8 mouse cellular contexts compared by ENCODE assay signal in genomic region chr8:84592015-84592662, GRCm38 (mm10).
DNase-seq lines count a peak whose midpoint lies in the region; ATAC-seq and TF ChIP-seq lines count a peak whose summit lies in the region.

No protein-coding gene starts in this region.

- H3K36me3 ChIP-seq in liver, embryonic 14.5 days (replicated peaks; ENCODE audit: control insufficient read depth, insufficient read depth, low read depth): no peaks in the 10 kb centered on the region

- H3K27ac ChIP-seq in liver, embryonic 14.5 days: peak overlapping the region; percentile 77

- TF ChIP-seq CTCF in liver, embryonic 14.5 days (IDR thresholded peaks at IDR 0.05; ENCODE audit: low read depth): peak; percentile 98

- no peaks in the 10 kb centered on the region for H3K27me3 ChIP-seq in liver, embryonic 14.5 days (ENCODE audit: control insufficient read depth, insufficient read depth, low read length)

- peak overlapping the region; percentile 68 for H3K4me2 ChIP-seq in liver, embryonic 14.5 days (ENCODE audit: low read depth)

- ATAC-seq in CD4-positive, CD25-positive, alpha-beta regulatory T cell, adult 4 months: peak; percentile 56
- peak; percentile 63 for ATAC-seq in liver, embryonic 14.5 days (ENCODE audit: insufficient read depth)

- 8% methylated on average over 15 of the region's 15 CpGs for WGBS in liver, embryonic 14.5 days (ENCODE audit: insufficient replicate concordance)

- peak overlapping the region; percentile 20; the same call in 1 of the 2 replicates for H3K9ac ChIP-seq in liver, embryonic 14.5 days (replicated peaks)

- peaks cover 33 to 42% of the 10 kb centered on the region in 2 experiments for H3K4me1 ChIP-seq in liver, embryonic 14.5 days (replicated peaks; ENCODE audit: control insufficient read depth in 2 of 2, insufficient read depth in 2 of 2, low read length in 1 of 2)

- no peak for TF ChIP-seq EP300 in liver, embryonic 14.5 days (IDR thresholded peaks at IDR 0.05; ENCODE audit: low read depth)

- H3K9me3 ChIP-seq in liver, embryonic 14.5 days (ENCODE audit: control insufficient read depth, low read length): no peaks in the 10 kb centered on the region

- peak overlapping the region; percentile 36 to 44 for H3K4me3 ChIP-seq in liver, embryonic 14.5 days (ENCODE audit: insufficient read depth in 1 of 2, low read depth in 2 of 2, low read length in 2 of 2)

- peak; percentile 89 for DNase-seq in adrenal gland, postnatal 10 days
- peak; percentile 56 for DNase-seq in embryo, embryonic 11.5 days (ENCODE audit: low read depth, low spot score)
- peak; percentile 60 to 64 for DNase-seq in gastrocnemius, postnatal 4 days (ENCODE audit: low spot score in 2 of 2)
- DNase-seq in kidney, postnatal 10 days: peak; percentile 86
- peak; percentile 45 to 77 (median 49) for DNase-seq in liver, embryonic 14.5 days (ENCODE audit: low read depth in 3 of 3, low spot score in 3 of 3)
- peak; percentile 80 for DNase-seq in ovary, postnatal 14 days (ENCODE audit: low spot score)
- DNase-seq in thymus, postnatal 0 days (ENCODE audit: low spot score): peak; percentile 68

Comparison
In these comparisons a context has a peak if more than half of its experiments do, and no peak if none do; other contexts are left out.
1. Peak in every context shown above with its lines: DNase-seq, ATAC-seq, H3K4me3 ChIP-seq and H3K27ac ChIP-seq.